Mouse (Mus musculus): ENCODE results near the gene Snrnp25.

DNA sequence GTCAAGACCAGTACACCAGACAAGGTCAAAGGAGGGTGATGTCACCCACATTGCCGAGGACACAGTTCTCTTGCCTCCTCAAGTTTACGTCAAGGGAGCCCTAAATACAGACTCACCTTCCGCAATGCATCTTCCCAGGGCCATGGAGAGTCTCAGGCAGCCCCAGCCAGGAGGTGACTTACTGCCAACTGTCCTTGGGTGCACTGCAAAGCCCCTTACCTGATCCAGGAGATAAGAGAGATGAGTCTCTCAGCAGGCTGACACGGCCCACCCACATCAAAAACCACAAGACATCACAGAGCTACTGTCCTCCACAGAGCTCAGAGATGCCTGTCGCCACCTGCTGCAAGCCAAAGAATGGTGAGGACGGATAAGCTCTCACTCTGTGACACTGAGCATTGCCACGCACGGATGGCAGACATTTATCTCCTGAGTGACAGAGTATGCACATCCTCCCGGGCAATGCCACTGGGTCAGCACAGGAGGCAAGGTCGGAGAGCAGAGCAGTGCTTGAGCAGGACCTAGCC, 5.1 kb upstream of the Snrnp25 start, which contains the start of gene Il9r:
- no peak for TF ChIP-seq CTCF (conservative IDR thresholded peaks at IDR 0.05; ENCODE audit: low read length)
- no peak for TF ChIP-seq NANOG (IDR thresholded peaks at IDR 0.05; ENCODE audit: borderline replicate concordance, low read length)
